Mouse (Mus musculus) liver, embryonic 16.5 days (tissue): Measurements from ENCODE around the gene Btnl9. TPM values are rescaled to one million over a fixed set of nuclear protein-coding genes. Genes with fewer than 3 reads are reported as not detected.

Experiments
- ATAC-seq: fragments of 200-750 bp; cut with Nextera tagmentation; 2 replicates; pipeline ENCODE4 v1.8.0; 2017; ENCODE audit warnings: low read depth, mild to moderate bottlenecking, moderate number of reproducible peaks, moderate library complexity
- H3K27ac ChIP-seq: fragments of 300-500 bp; sonication (generic); 2 replicates; pipeline ENCODE4 v1.5.1; 2014; ENCODE audit warnings: mild to moderate bottlenecking, low read length
- H3K27me3 ChIP-seq: fragments of 300-500 bp; sonication (generic); 2 replicates; pipeline ENCODE4 v1.6.1; 2014; ENCODE audit warnings: low read depth, low read length, mixed read lengths; ENCODE audit not compliant: control insufficient read depth, insufficient read depth
- H3K36me3 ChIP-seq: fragments of 300-500 bp; sonication (generic); 2 replicates; pipeline ENCODE4 v1.6.1; 2014; ENCODE audit warnings: mild to moderate bottlenecking; ENCODE audit not compliant: control insufficient read depth, insufficient read depth
- H3K4me1 ChIP-seq: fragments of 300-500 bp; sonication (generic); 2 replicates; pipeline ENCODE4 v1.6.1; 2014; ENCODE audit warnings: low read depth, low read length, mixed read lengths; ENCODE audit not compliant: control insufficient read depth
- H3K4me2 ChIP-seq: fragments of 300-500 bp; sonication (generic); 2 replicates; pipeline ENCODE4 v1.6.1; 2014; ENCODE audit warnings: low read depth, low read length, mixed read lengths
- H3K4me3 ChIP-seq: fragments of 300-500 bp; sonication (generic); 2 replicates; pipeline ENCODE4 v1.5.1; 2014; ENCODE audit warnings: low read depth, mild to moderate bottlenecking, low read length
- H3K9ac ChIP-seq: fragments of 300-500 bp; sonication (generic); 2 replicates; pipeline ENCODE4 v1.6.1; 2014; ENCODE audit warnings: low read depth, low read length
- H3K9me3 ChIP-seq: fragments of 300-500 bp; sonication (generic); replicated peaks from 2 replicates; pipeline ENCODE4 v1.6.1; 2016; ENCODE audit warnings: low read length; ENCODE audit not compliant: control insufficient read depth
- WGBS: fragments of 180-500 bp; shearing (Covaris S2); extraction: QIAGEN DNeasy Blood & Tissue Kit; methylation state at CpG from one replicate; pipeline ENCODE4 v1.1.7; 2014; ENCODE audit not compliant: insufficient replicate concordance; 5-methylcytosine and 5-hydroxymethylcytosine counted together
- polyA plus RNA-seq: library from polyadenylated mRNA; unstranded; fragments of >200 nt; fragmentation: Nextera tagmentation; extraction: Ambion mirVana; gene quantifications from 2 replicates; pipeline ENCODE4 v1.2.1, GENCODE M21; 2015

Btnl9 gene
- polyA plus RNA-seq, 1 experiment from 2014 or later: 1.3 TPM

GRCm38 (mm10) chr11:49156821-49157814 lies 29.8 kb downstream of the Btnl9 start:
- Histone ChIP-seq H3K36me3 (no peaks in the 10 kb centered on the region), H3K9ac (no peak overlapping the region), H3K4me1 (no peaks in the 10 kb centered on the region), H3K27me3 (no peaks in the 10 kb centered on the region), H3K9me3 (no peaks in the 10 kb centered on the region), H3K4me2 (no peak overlapping the region), H3K27ac (no peak overlapping the region), H3K4me3 (no peak overlapping the region)
- WGBS: 68% methylated on average over 2 of the region's 2 CpGs
- ATAC-seq: no peak

GRCm38 (mm10) chr11:49154077-49154476 lies 32.9 kb downstream of the Btnl9 start, which contains the start of gene Olfr1394:
Olfr1394 (plus strand) TSS chr11:49154377.
- Histone ChIP-seq H3K27ac (no peak within 1 kb of the TSS), H3K9ac (no peak within 1 kb of the TSS), H3K4me2 (no peak within 1 kb of the TSS), H3K9me3 (no peaks in the 10 kb centered on the region), H3K36me3 (no peaks in the 10 kb centered on the region), H3K4me3 (no peak within 1 kb of the TSS), H3K4me1 (no peaks in the 10 kb centered on the region), H3K27me3 (no peaks in the 10 kb centered on the region)
- no peak for ATAC-seq
- WGBS: 65% methylated on average over 1 of the region's 1 CpGs

- no peaks in the 10 kb centered on the region for H3K9me3 ChIP-seq
- H3K36me3 ChIP-seq: no peaks in the 10 kb centered on the region
- no peak within 1 kb of the TSS for H3K4me2 ChIP-seq
- H3K4me1 ChIP-seq: no peaks in the 10 kb centered on the region
- no peaks in the 10 kb centered on the region for H3K27me3 ChIP-seq
- H3K27ac ChIP-seq: no peak within 1 kb of the TSS
- 68% methylated on average over 6 of the region's 6 CpGs for WGBS
- H3K4me3 ChIP-seq: no peak within 1 kb of the TSS
- no peak for ATAC-seq
- no peak within 1 kb of the TSS for H3K9ac ChIP-seq
Observed at GRCm38 (mm10) chr11:49141974-49142373, 45.0 kb downstream of the Btnl9 start, which contains the start of gene Olfr1395. Olfr1395 (plus strand) TSS chr11:49142274.

- H3K27me3 ChIP-seq: no peaks in the 10 kb centered on the region
- ATAC-seq: peak; percentile 48
- H3K4me1 ChIP-seq: no peaks in the 10 kb centered on the region; the same call in 1 of the 2 replicates
- no peak overlapping the region for H3K9ac ChIP-seq
- no peaks in the 10 kb centered on the region for H3K9me3 ChIP-seq
- no peak overlapping the region for H3K4me3 ChIP-seq
- no peak overlapping the region for H3K27ac ChIP-seq
- 76% methylated on average over 2 of the region's 2 CpGs for WGBS
- H3K36me3 ChIP-seq: no peaks in the 10 kb centered on the region
- no peak overlapping the region for H3K4me2 ChIP-seq
Observed at GRCm38 (mm10) chr11:49124169-49124568, 62.8 kb downstream of the Btnl9 start.

- no peak overlapping the region for H3K4me2 ChIP-seq
- WGBS: 59% methylated on average over 3 of the region's 3 CpGs
- H3K27me3 ChIP-seq: no peaks in the 10 kb centered on the region
- no peaks in the 10 kb centered on the region for H3K36me3 ChIP-seq
- no peak for ATAC-seq
- no peaks in the 10 kb centered on the region for H3K9me3 ChIP-seq
- H3K4me3 ChIP-seq: no peak overlapping the region
- H3K27ac ChIP-seq: no peak overlapping the region
- H3K4me1 ChIP-seq: no peaks in the 10 kb centered on the region
- no peak overlapping the region for H3K9ac ChIP-seq
Observed at GRCm38 (mm10) chr11:49119635-49120034, 67.3 kb downstream of the Btnl9 start.

Other genes starting within 250 kb of the Btnl9 start
- gene Psme2b, start 241.0 kb downstream of the Btnl9 start, polyA plus RNA-seq: 2.5 and 3.1 TPM in 2 replicates
- gene Olfr56, start 208.3 kb downstream of the Btnl9 start, polyA plus RNA-seq: 0.06 and 0.07 TPM in 2 replicates
- 1.1 and 1.4 TPM in 2 replicates for gene 9930111J21Rik1, start 207.8 kb downstream of the Btnl9 start, polyA plus RNA-seq
- 0.02 TPM in 1 of 2 replicates, not detected in the other for gene Gm12185, start 194.9 kb downstream of the Btnl9 start, polyA plus RNA-seq
- gene Tgtp1, start 193.0 kb downstream of the Btnl9 start, polyA plus RNA-seq: 0.89 and 1.8 TPM in 2 replicates
- gene 9930111J21Rik2, start 135.9 kb downstream of the Btnl9 start, polyA plus RNA-seq: 1.3 and 1.5 TPM in 2 replicates
- 0.35 and 0.57 TPM in 2 replicates for gene Tgtp2, start 123.0 kb downstream of the Btnl9 start, polyA plus RNA-seq
- 7.0 and 7.9 TPM in 2 replicates for gene Ifi47, start 110.6 kb downstream of the Btnl9 start, polyA plus RNA-seq
- gene Olfr1396, start 72.3 kb downstream of the Btnl9 start, polyA plus RNA-seq: not detected in 2 replicates
- gene Olfr1395, start 44.9 kb downstream of the Btnl9 start, polyA plus RNA-seq: not detected in 2 replicates
- not detected in 2 replicates for gene Olfr1394, start 32.8 kb downstream of the Btnl9 start, polyA plus RNA-seq
- 11.1 and 11.7 TPM in 2 replicates for gene Zfp62, start 16.1 kb upstream of the Btnl9 start, polyA plus RNA-seq
- gene Mgat1, start 57.0 kb upstream of the Btnl9 start, polyA plus RNA-seq: 41.5 TPM in 2 replicates
- 0.06 TPM in 1 of 2 replicates, not detected in the other for gene Olfr1393, start 91.1 kb upstream of the Btnl9 start, polyA plus RNA-seq
- not detected in 2 replicates for gene Olfr1392, start 98.1 kb upstream of the Btnl9 start, polyA plus RNA-seq
- not detected in 2 replicates for gene Olfr10, start 117.6 kb upstream of the Btnl9 start, polyA plus RNA-seq
- not detected in 2 replicates for gene Olfr1391, start 135.6 kb upstream of the Btnl9 start, polyA plus RNA-seq
- gene Olfr1390, start 148.0 kb upstream of the Btnl9 start, polyA plus RNA-seq: not detected in 2 replicates
- not detected in 2 replicates for gene Olfr1389, start 235.9 kb upstream of the Btnl9 start, polyA plus RNA-seq
- 0.02 TPM in 1 of 2 replicates, not detected in the other for gene Olfr1388, start 249.5 kb upstream of the Btnl9 start, polyA plus RNA-seq